Mouse (Mus musculus) cerebellum, adult 2 months (tissue): ENCODE data around the gene Gchfr. TPM values are rescaled to one million over a fixed set of nuclear protein-coding genes. Genes with fewer than 3 reads are reported as not detected.

ENCODE experiments used
- DNase-seq, 2 experiments: peaks; one replicate each; pipeline ENCODE4 v3.0.0; 2021
- H3K27ac ChIP-seq: fragments of 200-500 bp; 2 replicates; pipeline ENCODE4 v1.5.1; 2012; ENCODE audit warnings: low read length, control low read depth, inconsistent platforms; ENCODE audit not compliant: insufficient read depth
- H3K27me3 ChIP-seq: fragments of 200-500 bp; 2 replicates; pipeline ENCODE4 v1.6.1; 2012; ENCODE audit warnings: inconsistent platforms, mild to moderate bottlenecking, low read length, moderate library complexity; ENCODE audit not compliant: control insufficient read depth, insufficient read depth
- H3K4me1 ChIP-seq: fragments of 200-500 bp; 2 replicates; pipeline ENCODE4 v1.6.1; 2011; ENCODE audit warnings: low read length; ENCODE audit not compliant: control insufficient read depth, insufficient read depth
- H3K4me3 ChIP-seq: fragments of 200-500 bp; replicated peaks from 2 replicates; pipeline ENCODE3; 2011; ENCODE audit warnings: mild to moderate bottlenecking, low read depth, low read length, control low read depth; ENCODE audit not compliant: insufficient read depth
- CTCF ChIP-seq: fragments of 200-500 bp; IDR thresholded peaks from 2 replicates; pipeline ENCODE4 v1.5.1; 2011; ENCODE audit warnings: low read depth, mild to moderate bottlenecking, control low read depth, low read length, moderate library complexity, borderline replicate concordance; ENCODE audit not compliant: insufficient read depth
- POLR2A ChIP-seq: fragments of 200-500 bp; IDR thresholded peaks from 2 replicates; pipeline ENCODE4 v1.6.1; 2011; ENCODE audit warnings: low read length, control low read depth, borderline replicate concordance; ENCODE audit not compliant: insufficient read depth
- WGBS: fragments of 180-500 bp; shearing (Covaris S2); methylation state at CpG from one replicate; pipeline ENCODE4 v1.1.7; 2018; 5-methylcytosine and 5-hydroxymethylcytosine counted together
- polyA plus RNA-seq: library from polyadenylated mRNA; depleted of rRNA; stranded (reverse); fragments of >200 nt; gene quantifications from 2 replicates; pipeline ENCODE4 v1.2.3, GENCODE M21; 2012

The Gchfr gene
- polyA plus RNA-seq, 1 experiment: 7.5 TPM

- 95% methylated on average over 2 of the region's 2 CpGs for WGBS
- Histone ChIP-seq H3K4me1 (peaks cover 3% of the 10 kb centered on the region), H3K27ac (no peak overlapping the region), H3K4me3 (no peak overlapping the region), H3K27me3 (no peaks in the 10 kb centered on the region)
- DNase-seq: no peak
- TF ChIP-seq CTCF: no peak
- TF ChIP-seq POLR2A: no peak
Measured at GRCm38 (mm10) chr2:119154683-119155082, 12.9 kb upstream of the Gchfr start.

GRCm38 (mm10) chr2:119155388-119155787 is 12.2 kb upstream of the Gchfr start:
- TF ChIP-seq POLR2A (no peak), CTCF (no peak)
- no peak overlapping the region for H3K4me3 ChIP-seq
- DNase-seq: no peak
- peaks cover 3% of the 10 kb centered on the region for H3K4me1 ChIP-seq
- WGBS: 75% methylated on average over 9 of the region's 9 CpGs
- H3K27ac ChIP-seq: no peak overlapping the region
- no peaks in the 10 kb centered on the region for H3K27me3 ChIP-seq

DNA sequence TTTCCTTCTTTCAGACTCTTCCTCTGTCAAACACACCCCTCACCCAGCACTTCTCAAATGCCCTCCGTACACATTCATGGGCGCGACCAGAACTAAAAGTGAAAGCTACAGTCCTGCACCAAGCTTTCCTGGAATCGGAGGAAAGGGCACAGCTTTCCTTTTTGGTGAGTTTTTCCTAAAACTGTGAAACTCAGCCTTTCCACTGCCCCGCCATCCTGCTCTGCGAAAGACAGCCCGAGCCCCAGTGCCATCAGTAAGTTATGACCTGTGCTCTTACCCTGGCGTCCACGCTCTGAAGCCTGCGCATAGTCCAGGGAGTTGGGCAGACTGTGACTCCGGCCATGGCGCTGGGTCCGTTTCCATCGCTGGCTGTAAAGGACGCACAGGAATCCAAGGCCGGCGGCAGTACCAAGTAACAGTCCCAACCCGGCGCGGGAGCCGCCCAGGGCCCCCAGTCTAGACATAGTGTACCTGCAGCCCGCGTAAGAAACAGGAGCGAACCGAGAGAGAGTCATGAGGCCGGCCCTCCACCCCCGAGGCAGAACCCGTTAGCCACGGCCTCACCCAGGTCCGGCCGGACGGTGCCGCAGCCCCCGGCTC is 11.4 kb upstream of the Gchfr start:
- no peak for DNase-seq
- H3K27me3 ChIP-seq: no peaks in the 10 kb centered on the region
- WGBS: 4% methylated on average over 34 of the region's 34 CpGs
- TF ChIP-seq POLR2A (no peak), CTCF (no peak)
- H3K4me1 ChIP-seq: peaks cover 3% of the 10 kb centered on the region
- peak overlapping the region; percentile 8 for H3K27ac ChIP-seq
- peak overlapping the region; percentile 80 for H3K4me3 ChIP-seq

DNA sequence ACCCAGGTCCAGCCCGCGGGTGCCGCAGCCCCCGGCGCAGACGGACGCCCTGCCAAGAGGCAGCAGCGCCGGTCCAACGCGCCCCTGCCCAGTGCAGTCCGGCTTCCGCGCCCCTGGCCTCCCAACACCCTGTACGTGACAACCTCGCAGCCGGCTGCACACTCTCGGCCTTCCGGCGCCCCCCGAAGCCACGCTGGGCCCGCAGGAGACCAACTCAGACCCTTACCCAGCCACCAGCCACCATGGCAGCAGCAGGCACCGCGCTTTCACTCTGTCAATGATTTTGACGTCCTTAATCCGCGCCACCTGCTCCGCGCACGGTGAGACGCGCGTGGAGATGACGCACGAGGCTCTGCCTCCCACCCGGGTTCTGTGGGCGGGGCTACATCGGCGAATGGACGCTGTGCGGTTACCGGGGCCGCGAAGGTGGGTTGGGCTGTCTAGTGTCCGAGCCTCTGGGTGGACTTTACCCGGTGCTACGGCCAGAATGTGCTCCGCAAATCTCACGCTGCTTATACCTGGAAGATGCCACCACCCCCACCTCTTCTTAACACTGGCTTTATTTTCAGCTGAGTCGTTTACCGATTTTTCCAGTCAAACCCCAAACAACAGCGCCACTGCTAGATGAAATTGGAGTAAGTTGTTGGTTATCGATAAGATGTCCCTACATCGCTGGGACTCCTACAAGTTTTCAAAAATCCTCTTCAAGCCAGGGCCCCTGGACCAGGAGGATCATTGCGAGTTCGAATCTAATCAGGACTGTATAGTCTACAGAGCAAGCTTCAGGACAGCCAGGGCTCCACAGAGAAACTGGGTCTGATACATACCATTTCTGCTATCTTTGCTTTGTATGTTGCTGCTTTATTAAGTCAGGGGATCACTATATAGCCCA is 10.6 kb upstream of the Gchfr start, which contains the start of gene Rmdn3:
TSS of gene Rmdn3 (minus strand) at position 354 of the 892 bp plus-strand sequence.
- TF ChIP-seq POLR2A (peak; percentile 93), CTCF (no peak)
- H3K27me3 ChIP-seq: no peaks in the 10 kb centered on the region
- peak; percentile 95 to 97 for DNase-seq
- H3K4me1 ChIP-seq: peaks cover 3% of the 10 kb centered on the region
- peak within 1 kb of the TSS; percentile 8 for H3K27ac ChIP-seq
- under 1% methylated on average over 57 of the region's 57 CpGs for WGBS
- H3K4me3 ChIP-seq: peak within 1 kb of the TSS; percentile 80

GRCm38 (mm10) chr2:119157836-119158235 is 9.7 kb upstream of the Gchfr start:
- no peak overlapping the region for H3K27ac ChIP-seq
- H3K4me3 ChIP-seq: no peak overlapping the region
- no peaks in the 10 kb centered on the region for H3K27me3 ChIP-seq
- no peak for TF ChIP-seq POLR2A
- no peak for DNase-seq
- H3K4me1 ChIP-seq: peaks cover 3% of the 10 kb centered on the region

GRCm38 (mm10) chr2:119161247-119161646 is 6.3 kb upstream of the Gchfr start:
- Histone ChIP-seq H3K4me1 (no peaks in the 10 kb centered on the region), H3K27ac (no peak overlapping the region), H3K27me3 (0 out of 2 replicates have a peak, but pooled peaks cover 1% of the 10 kb centered on the region), H3K4me3 (no peak overlapping the region)
- no peak for DNase-seq
- WGBS: 29% methylated on average over 2 of the region's 2 CpGs
- no peak for TF ChIP-seq CTCF
- TF ChIP-seq POLR2A: no peak

- H3K4me3 ChIP-seq: no peak overlapping the region
- no peak overlapping the region for H3K27ac ChIP-seq
- H3K4me1 ChIP-seq: peaks cover 3% of the 10 kb centered on the region; the same call in 1 of the 2 replicates
- 66% methylated on average over 3 of the region's 3 CpGs for WGBS
- no peak for DNase-seq
- H3K27me3 ChIP-seq: 0 out of 2 replicates have a peak, but pooled peaks cover 1% of the 10 kb centered on the region
- TF ChIP-seq POLR2A (no peak), CTCF (no peak)
Measured at GRCm38 (mm10) chr2:119163135-119163534, 4.4 kb upstream of the Gchfr start.
